Mouse (Mus musculus) C2C12 (cell line): Measurements from ENCODE around the gene Smad9. TPM values are rescaled to one million over a fixed set of nuclear protein-coding genes. Genes with fewer than 3 reads are reported as not detected.
A peak's percentile ranks its signal among the peaks of the same experiment; 100 is the strongest.

Source experiments
- H3K27me3 ChIP-seq: one replicate; pipeline ENCODE4 v1.6.1; 2011; ENCODE audit not compliant: control insufficient read depth, insufficient read depth, insufficient read length
- H3K36me3 ChIP-seq: one replicate; pipeline ENCODE4 v1.6.1; 2011; ENCODE audit not compliant: control insufficient read depth, insufficient read depth
- H3K4me3 ChIP-seq: one replicate; pipeline ENCODE4 v1.5.1; 2011; ENCODE audit warnings: mild to moderate bottlenecking, control low read depth; ENCODE audit not compliant: poor library complexity, insufficient read depth, severe bottlenecking
- H3K79me2 ChIP-seq: one replicate; pipeline ENCODE4 v1.6.1; 2011; ENCODE audit not compliant: control insufficient read depth, insufficient read depth
- H3K79me3 ChIP-seq: one replicate; pipeline ENCODE4 v1.6.1; 2011; ENCODE audit warnings: low read depth, control low read depth
- H3ac ChIP-seq: one replicate; pipeline ENCODE3; 2011; ENCODE audit warnings: low read depth; ENCODE audit not compliant: control insufficient read depth, insufficient read length
- CEBPB ChIP-seq: IDR thresholded peaks from one replicate; pipeline ENCODE4 v1.6.1; 2011; ENCODE audit warnings: low read depth, mild to moderate bottlenecking, control low read depth, moderate library complexity
- CTCF ChIP-seq: IDR thresholded peaks from one replicate; pipeline ENCODE4 v1.5.1; 2011; ENCODE audit not compliant: control insufficient read depth, insufficient read depth, insufficient read length
- FOSL1 ChIP-seq: IDR thresholded peaks from one replicate; pipeline ENCODE4 v1.8.0; 2011; ENCODE audit warnings: mild to moderate bottlenecking, low read length; ENCODE audit not compliant: poor library complexity, insufficient read depth, severe bottlenecking
- MAX ChIP-seq: IDR thresholded peaks from one replicate; pipeline ENCODE4 v1.6.1; 2011; ENCODE audit warnings: mild to moderate bottlenecking, control low read depth
- MYOD1 ChIP-seq: IDR thresholded peaks from one replicate; pipeline ENCODE4 v1.6.1; 2011; ENCODE audit warnings: low read depth; ENCODE audit not compliant: control insufficient read depth, insufficient read length
- MYOG ChIP-seq: IDR thresholded peaks from one replicate; pipeline ENCODE4 v1.6.1; 2011; ENCODE audit not compliant: control insufficient read depth, insufficient read length; ENCODE audit errors: extremely low read depth
- USF1 ChIP-seq: IDR thresholded peaks from one replicate; pipeline ENCODE4 v1.6.1; 2011; ENCODE audit warnings: low read depth, mild to moderate bottlenecking, control low read depth, moderate library complexity
- polyA plus RNA-seq: library from polyadenylated mRNA; unstranded; fragments of >200 nt; fragmentation: generic; extraction: Trizol; gene quantifications from one replicate; pipeline ENCODE4 v1.2.1, GENCODE M21; 2012; ENCODE audit warnings: missing spikeins

Gene Smad9
- polyA plus RNA-seq, 1 experiment = 2.5 TPM

DNA sequence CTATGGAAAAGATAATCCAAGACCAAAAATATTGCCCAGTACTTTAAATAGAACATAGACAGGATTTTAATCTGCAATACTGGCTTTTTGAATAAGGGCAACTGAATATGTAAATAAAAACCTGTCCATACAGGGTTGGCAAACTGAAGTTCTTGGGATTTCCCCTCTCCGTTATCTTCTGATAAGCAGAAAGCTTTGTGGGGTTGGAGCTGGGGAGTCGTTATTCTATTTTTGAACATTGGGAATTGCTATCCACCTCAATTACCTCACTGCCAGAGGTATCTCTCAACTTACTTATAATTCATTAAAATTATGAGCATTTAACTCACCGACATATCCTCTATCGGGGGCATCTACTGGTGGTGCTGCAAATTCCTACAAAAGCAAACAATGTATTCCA is 23.0 kb upstream of the Smad9 start:
- H3ac ChIP-seq = no peak overlapping the region
- no peak for TF ChIP-seq FOSL1
- TF ChIP-seq MAX = no peak
- TF ChIP-seq CTCF = no peak
- no peak for TF ChIP-seq USF1
- TF ChIP-seq MYOG = no peak
- no peak for TF ChIP-seq MYOD1
- TF ChIP-seq CEBPB = no peak
- H3K36me3 ChIP-seq = peaks cover 62% of the 10 kb centered on the region
- no peak overlapping the region for H3K4me3 ChIP-seq
- H3K79me3 ChIP-seq = peaks cover 27% of the 10 kb centered on the region
- peaks cover 42% of the 10 kb centered on the region for H3K79me2 ChIP-seq
- H3K27me3 ChIP-seq = no peaks in the 10 kb centered on the region

DNA sequence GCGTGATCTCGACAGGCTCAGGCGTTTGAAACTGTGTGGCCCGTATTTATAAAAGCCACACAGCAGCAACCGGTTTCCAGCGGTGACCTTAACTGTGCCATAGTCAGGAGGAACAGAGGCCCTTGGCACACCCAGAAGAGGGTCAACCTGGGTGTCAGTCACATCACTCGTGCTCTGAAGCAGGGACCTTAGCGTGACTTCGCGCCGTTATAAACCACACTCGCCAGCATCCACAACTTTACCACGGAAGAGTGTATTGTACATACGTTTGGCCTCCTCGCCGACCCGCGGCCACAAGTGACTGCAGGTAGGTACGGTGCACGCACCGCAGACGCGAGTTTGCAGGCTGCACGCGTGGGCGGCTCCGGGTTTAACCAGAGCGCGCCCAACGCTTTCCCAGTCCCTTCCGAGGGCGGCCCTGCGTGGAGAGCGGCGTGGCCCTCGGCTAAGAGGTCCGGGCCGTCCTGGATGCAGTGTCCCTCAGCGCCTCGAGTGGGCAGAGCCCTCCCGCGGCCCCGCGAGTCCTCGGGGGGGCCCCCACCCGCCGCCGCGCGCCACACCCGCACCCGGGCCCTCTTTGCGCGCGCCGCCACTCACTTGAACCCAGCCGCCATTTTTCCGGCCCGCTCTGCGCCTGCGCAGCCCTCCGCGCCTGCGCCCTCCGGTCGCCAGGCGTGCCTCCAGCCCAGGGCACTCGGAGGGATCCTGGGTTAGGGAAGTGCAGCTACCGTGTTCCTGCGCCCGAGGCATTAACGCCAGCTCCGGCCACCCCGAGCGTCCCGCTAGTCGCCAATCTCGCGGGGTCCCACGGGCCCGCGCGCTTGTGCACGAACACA is 20.8 kb upstream of the Smad9 start:
- peaks cover 45% of the 10 kb centered on the region for H3K36me3 ChIP-seq
- peaks cover 29% of the 10 kb centered on the region for H3K79me3 ChIP-seq
- TF ChIP-seq CTCF = no peak
- no peak for TF ChIP-seq MYOG
- peak; percentile 4 for TF ChIP-seq MAX
- H3K79me2 ChIP-seq = peaks cover 58% of the 10 kb centered on the region
- peak overlapping the region; percentile 99 for H3ac ChIP-seq
- H3K4me3 ChIP-seq = peak overlapping the region; percentile 79
- H3K27me3 ChIP-seq = no peaks in the 10 kb centered on the region

DNA sequence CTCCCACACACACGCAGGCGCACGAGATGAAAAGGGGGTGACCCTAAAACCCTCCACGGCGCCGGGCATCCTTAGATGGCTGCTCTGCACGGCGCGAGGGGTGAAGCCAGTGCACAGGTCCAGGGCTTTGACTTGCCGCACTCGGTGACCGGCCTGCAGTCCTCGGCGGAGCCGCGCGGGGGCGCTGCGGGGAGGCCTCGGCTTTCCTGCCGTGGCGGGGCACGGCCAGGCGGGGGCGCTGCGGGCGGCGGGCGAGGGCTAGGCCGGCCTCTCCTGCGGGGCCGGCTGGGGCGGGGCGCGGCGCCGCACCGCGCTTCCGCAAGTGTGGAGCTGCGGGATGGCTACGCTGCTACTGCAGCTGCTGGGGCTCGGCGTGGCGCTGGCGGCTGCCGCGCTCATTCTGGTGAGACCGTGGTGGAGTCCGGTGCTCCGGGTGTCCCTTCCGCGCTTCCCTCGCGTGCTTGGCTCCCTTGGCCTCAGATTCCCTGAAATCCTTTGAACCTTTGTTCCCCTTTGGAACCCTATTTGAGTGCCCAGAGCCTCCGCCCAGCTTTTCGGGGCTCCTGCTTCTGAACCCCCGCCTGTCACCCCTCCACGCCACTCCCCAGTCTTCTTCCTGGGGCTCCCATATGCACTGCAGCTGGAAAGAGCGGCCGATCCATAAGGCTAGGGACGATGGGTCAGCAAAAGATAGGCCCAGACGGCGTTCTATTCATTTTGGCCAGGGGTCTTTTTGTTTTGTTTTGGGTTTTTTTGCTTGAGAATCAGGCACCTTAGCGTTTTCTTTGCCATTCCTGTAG is 19.9 kb upstream of the Smad9 start, which contains the start of the genes Exosc8 and Alg5:
Gene Exosc8, minus strand, starts transcription at position 147 of the 800 bp plus-strand sequence.
Gene Alg5, plus strand, starts transcription at position 293 of the 800 bp plus-strand sequence.
- H3K79me3 ChIP-seq = peaks cover 29% of the 10 kb centered on the region

DNA sequence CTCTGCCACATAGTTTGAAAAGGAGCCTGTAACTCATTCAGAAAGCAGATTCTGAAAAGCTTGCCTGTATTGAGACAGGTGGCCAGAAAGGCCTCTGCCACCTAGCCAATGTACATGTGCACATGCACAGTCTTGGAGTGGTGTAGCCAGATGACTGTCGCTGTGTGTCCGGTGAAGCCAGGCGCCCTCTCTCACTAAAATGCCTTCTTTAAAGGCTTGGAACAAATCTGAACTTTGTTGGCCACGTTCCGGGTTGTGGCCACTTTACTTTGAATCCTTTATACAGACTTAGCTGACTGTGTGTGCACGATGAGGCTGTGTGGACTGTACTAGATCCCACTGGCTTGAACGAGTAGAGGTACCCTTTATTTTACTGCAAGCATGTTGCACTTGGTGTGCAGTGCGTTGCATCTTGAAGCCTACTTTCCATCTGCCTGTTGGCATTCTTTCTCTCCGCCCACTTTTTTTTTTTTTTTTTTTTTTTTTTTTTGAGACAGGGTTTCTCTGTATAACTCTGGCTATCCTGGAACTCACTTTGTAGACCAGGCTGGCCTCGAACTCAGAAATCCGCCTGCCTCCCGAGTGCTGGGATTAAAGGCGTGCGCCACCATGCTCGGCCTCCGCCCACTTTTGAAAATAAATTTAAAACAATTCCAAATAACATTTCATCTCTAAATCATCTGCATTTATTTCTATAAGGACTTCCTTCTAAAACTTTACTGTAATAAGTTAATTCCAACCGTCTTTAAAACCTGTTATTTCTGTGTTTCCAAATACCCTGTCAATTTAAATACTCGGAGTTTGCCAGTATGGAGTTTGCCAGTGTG is 19.1 kb upstream of the Smad9 start:
- H3K79me3 ChIP-seq = peaks cover 29% of the 10 kb centered on the region
- H3K79me2 ChIP-seq = peaks cover 58% of the 10 kb centered on the region
- TF ChIP-seq USF1 = no peak
- H3K27me3 ChIP-seq = no peaks in the 10 kb centered on the region
- peaks cover 41% of the 10 kb centered on the region for H3K36me3 ChIP-seq
- peak overlapping the region; percentile 86 for H3ac ChIP-seq
- H3K4me3 ChIP-seq = peak overlapping the region; percentile 79

More for the DNA sequence above, 19.9 kb upstream of the Smad9 start, which contains the start of the genes Exosc8 and Alg5:
- Histone ChIP-seq H3K27me3 (no peaks in the 10 kb centered on the region), H3K36me3 (peaks cover 42% of the 10 kb centered on the region), H3ac (peak within 1 kb of the TSS; percentile 99), H3K79me2 (peaks cover 58% of the 10 kb centered on the region), H3K4me3 (peak within 1 kb of the TSS; percentile 79)
- peak; percentile 100 for TF ChIP-seq CTCF
- TF ChIP-seq FOSL1 = no peak

DNA sequence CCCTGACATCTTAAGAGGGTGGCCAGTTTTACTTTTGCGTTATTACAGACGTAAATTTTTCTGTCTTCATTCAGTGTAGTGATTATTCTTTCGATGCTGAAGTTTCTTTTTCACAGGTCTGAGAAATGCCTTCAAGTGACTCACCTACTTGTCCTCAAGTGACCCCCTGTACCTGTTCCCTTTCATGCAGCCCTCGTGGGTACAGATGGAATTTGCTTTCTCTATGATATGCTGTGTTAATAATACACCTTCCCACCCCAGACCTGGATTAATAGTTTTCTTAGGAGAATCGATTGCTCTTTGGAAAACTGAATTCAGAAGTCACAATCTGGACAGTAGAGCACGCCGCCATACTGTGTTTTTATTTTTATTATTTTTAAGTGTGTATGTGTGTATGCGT is 18.1 kb upstream of the Smad9 start:
- Histone ChIP-seq H3K36me3 (peaks cover 41% of the 10 kb centered on the region), H3K79me2 (peaks cover 58% of the 10 kb centered on the region), H3ac (no peak overlapping the region), H3K27me3 (no peaks in the 10 kb centered on the region), H3K4me3 (no peak overlapping the region), H3K79me3 (peaks cover 29% of the 10 kb centered on the region)
- TF ChIP-seq FOSL1 = no peak
- no peak for TF ChIP-seq USF1
- TF ChIP-seq CTCF = no peak
- no peak for TF ChIP-seq MYOG
- no peak for TF ChIP-seq MYOD1
- no peak for TF ChIP-seq CEBPB
- TF ChIP-seq MAX = no peak
